Mouse (Mus musculus) kidney, adult 2 months (tissue): ENCODE data around the gene Gm8237.
"Not testable (repeated sequence)": the region's sequence is repeated elsewhere in the genome, so short reads cannot be mapped to it uniquely, and the experiment has no call there.

Experiments
- CTCF ChIP-seq: fragments of 200-500 bp; conservative IDR thresholded peaks from 2 replicates; pipeline ENCODE4 v1.5.1; 2011; ENCODE audit warnings: low read depth, mild to moderate bottlenecking, control low read depth, low read length, moderate library complexity, mixed read lengths; ENCODE audit not compliant: insufficient read depth, insufficient read length
- POLR2A ChIP-seq: fragments of 200-500 bp; IDR thresholded peaks from one replicate; pipeline ENCODE4 v1.6.1; 2011; ENCODE audit warnings: low read depth, low read length, control low read depth

GRCm38 (mm10) chr14:5855911-5856310 is 24.3 kb downstream of the Gm8237 start:
- not testable (repeated sequence) for TF ChIP-seq POLR2A, CTCF
